Mouse (Mus musculus): ENCODE data around the gene Pcsk6.

GRCm38 (mm10) chr7:65946397-65946796 lies 84.9 kb downstream of the Pcsk6 start:
- TF ChIP-seq POLR2A (IDR thresholded peaks at IDR 0.05; ENCODE audit: low read depth, low read length) (no peak), CTCF (IDR thresholded peaks at IDR 0.05; ENCODE audit: extremely low read depth, insufficient read depth, insufficient read length, insufficient replicate concordance) (no peak)
